Mouse (Mus musculus): ENCODE measurements at regions not wholly inside any gene's neighbourhood (a gene's known extent, or its start where the extent isn't known, plus 50 kb on each side); places are given as distances from the start of the nearest gene placed in this dataset.

GRCm38 (mm10) chr2:75479546-75479945 lies 179.5 kb upstream of the Hnrnpa3 start:
- TF ChIP-seq CTCF (IDR thresholded peaks at IDR 0.05; ENCODE audit: control insufficient read depth, insufficient read depth, insufficient read length) (no peak), CEBPB (IDR thresholded peaks at IDR 0.05; ENCODE audit: low read depth) (no peak), USF1 (IDR thresholded peaks at IDR 0.05; ENCODE audit: low read depth) (no peak), MYOG (IDR thresholded peaks at IDR 0.05; ENCODE audit: control insufficient read depth, extremely low read depth, insufficient read length) (no peak)

Data from C2C12 (cell line).